Mouse (Mus musculus) lung, adult 18-20 months (tissue): ENCODE measurements at regions not wholly inside any gene's neighbourhood (a gene's known extent, or its start where the extent isn't known, plus 50 kb on each side); places are given as distances from the start of the nearest gene placed in this dataset.

ENCODE experiments used
- DNase-seq, 2 experiments: peaks; one replicate each; pipeline ENCODE4 v3.0.0; 2022; ENCODE audit warnings: mixed read lengths in 2 of 2

- DNase-seq, result no peak
Measured at GRCm38 (mm10) chr6:34246512-34246911, 69.6 kb upstream of the Slc35b4 start.

- no peak for DNase-seq
Measured at GRCm38 (mm10) chr6:34243001-34243400, 66.1 kb upstream of the Slc35b4 start.

DNA sequence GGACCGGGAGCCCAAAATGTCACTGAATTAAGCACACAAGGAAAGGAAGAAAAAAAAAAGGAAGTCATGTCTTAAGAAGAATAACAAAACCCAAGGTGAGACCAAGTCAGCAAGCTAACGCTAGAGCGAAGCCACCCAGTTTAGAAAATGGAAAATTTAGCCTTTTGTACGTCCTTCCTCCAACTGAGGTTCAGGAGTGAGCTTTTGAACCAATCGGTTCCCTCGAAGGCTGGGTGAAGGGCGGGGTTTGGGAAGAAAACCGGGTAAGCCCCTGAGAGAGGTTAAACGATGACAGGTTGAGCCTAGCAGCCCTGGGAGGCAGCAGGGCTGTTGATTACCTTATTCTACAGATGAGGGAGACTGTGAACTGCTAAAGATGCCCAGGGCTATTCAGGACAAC lies 65.6 kb upstream of the Slc35b4 start:
- DNase-seq, result no peak

DNA sequence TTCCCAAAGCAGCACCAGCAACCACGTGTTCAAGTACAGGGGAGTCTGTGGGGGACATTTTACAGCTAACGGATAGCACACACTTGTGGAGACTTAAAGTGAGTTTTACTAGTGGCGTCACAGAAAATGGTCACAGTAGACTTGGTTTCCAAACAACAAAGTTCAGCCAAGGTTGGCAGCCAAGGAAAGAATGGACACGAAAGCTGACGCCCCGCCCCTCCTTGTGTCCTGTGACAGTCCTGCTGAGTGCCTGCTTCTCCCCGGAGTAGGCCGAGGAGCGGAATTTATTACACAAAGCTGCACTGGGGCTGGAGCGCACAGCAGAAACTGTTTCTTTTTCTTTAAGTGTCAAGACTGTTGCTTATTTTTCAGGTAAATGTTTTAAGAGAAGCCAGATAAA lies 58.2 kb upstream of the Slc35b4 start:
- peak; percentile 26 to 52 for DNase-seq

DNA sequence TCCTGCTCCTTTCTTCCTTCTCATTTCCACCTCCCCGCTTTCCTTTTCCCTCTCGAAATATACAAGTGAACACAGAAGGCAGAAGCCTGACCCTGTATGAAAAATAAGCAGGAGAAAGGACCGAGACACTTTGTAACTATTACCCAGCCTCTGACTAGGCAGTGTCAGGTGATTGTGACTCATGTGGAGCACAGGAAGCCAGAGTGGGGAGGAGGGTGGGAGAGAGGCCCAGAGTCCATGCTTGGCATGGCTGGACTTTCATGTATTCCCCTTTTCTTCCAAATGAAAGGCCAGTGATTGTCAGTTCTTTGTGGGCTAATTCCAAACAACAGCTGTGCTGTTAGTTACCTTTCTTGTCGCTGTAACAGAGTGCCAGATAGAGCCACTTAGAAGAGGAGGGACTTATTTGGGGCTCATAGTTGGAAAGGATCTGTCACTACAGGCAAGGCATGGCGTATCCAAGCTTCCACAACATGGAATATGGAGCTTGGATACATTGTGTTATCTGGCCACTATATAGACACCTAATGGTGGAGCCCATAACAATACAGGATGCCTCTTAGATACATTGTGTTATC lies 57.6 kb upstream of the Slc35b4 start:
- no peak for DNase-seq

DNA sequence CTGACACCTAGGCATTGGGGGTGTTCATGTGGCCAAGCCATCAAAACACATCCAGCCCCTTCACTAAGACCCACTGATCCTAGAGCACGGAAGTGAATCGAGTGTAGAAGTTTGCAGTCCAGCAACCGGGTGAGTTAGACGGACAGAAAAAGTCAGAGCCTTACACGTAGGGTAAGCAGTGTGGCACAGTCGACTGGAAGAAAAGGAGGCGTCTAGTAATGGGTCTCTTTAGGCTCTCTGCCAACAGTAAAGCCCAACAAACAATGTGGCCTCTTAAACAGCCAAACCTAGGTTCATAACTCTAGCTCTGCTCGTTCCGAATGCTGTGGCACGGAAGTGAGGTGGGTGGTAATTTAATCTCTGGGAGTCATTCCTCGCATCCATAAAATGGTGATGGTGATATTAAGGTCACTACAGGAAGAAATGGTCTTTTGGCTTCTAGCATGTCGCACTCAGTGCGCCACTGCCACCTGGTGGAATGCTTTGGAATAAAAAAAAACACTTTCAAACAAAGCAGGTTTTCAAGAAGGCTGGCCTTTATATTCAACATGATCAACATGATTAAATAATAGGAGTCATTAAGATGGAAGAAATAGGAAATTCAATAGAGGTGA lies 54.0 kb upstream of the Slc35b4 start:
- DNase-seq, result peak in 1 of 2 experiments; percentile 23

DNA sequence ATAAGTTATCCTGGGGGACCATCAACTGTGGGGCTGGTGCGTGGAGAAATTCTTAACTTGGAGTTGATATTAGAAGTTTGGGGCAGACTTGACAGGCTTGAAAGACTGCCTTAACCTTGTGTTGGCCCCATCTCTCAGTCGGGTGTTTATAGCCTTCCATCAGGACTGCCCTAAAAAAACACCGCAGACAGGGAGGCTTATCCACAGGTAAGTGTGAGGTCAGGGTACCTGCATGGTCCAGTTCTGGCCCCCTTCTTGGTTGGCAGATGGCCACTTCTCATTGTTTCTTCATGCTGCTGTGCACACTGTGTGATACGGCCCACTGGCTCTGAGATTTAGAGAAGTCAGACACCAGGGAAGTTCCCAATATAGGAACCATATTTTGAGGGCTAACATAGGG lies 50.2 kb upstream of the Slc35b4 start:
- no peak for DNase-seq
